Mouse (Mus musculus) right cerebral cortex, postnatal 36 days (tissue): Measurements from ENCODE around the gene Snx3.

Experiments used
- DNase-seq, 2 experiments: peaks; one replicate each; pipeline ENCODE4 v3.0.0; 2022; ENCODE audit warnings: low spot score in 2 of 2, mixed read lengths in 1 of 2

Snx3 gene

DNA sequence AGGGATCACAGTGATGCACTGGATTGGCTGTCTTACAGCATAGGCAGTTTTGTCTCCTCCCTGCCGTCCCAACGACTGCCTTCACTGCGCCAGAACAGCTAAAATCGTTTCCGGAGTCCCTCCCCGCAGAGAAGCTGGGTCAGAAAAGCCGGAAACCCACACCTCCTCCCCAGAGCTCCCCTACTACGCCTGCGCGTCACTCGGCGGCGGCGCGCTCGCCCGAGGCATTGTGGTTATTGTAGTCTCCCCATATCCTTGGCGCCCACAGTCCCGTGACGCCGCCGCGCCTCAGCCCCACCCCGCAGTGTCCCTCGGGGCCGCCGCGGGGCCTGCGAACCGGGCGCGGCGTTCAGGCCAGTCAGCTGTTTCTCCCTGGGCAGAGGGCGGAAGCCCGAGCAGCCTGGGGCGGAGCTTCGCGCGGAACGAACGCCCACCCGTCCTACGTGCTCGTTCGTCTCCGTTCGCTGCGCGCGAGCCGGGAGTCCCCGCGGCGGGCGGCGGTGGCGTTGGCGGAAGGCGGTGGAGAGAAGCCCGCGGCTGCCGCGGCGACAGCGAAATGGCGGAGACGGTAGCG is at the start of gene Snx3:
Snx3 (plus strand) TSS at position 256 of the 574 bp plus-strand sequence.
- DNase-seq: peak; percentile 96

DNA sequence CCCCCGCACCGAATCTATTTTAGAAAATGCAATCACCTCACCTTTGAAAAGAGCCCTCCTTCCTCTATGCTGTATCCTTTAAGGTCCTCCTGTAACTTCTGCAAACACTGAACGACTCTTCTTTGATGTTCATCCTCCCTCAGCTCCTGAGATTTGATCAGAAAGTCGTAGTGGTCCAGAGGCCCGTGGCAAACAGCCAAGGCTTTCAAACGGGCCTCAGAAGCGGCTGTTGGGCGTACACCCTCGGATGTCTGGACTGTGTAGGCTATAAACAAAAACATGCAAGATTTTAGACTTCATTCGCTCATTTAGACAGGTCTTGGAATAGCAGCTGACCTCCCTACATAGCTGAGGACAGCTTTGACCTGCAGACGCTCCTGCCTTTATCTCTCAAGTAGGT is 47.6 kb upstream of the Snx3 start:
- DNase-seq: no peak

DNA sequence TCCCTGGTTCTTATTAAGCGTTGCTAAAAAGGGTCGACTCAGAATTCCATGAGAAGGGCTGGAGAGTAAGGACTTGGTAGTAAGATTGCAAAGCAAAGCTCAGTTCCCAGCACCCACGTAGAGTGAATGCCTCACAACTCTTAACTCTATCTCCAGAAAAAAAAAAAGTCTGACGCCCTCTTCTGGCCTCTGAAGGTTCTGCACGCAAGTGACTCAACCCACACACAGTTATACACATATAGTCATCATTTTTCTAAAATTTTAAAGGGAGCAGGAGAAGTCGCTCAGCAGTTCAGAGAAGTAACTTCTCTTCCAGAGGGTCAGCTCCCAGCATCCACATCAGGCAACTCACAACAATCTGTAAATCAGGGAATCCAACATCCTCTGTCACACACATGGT is 47.1 kb upstream of the Snx3 start:
- DNase-seq: no peak

DNA sequence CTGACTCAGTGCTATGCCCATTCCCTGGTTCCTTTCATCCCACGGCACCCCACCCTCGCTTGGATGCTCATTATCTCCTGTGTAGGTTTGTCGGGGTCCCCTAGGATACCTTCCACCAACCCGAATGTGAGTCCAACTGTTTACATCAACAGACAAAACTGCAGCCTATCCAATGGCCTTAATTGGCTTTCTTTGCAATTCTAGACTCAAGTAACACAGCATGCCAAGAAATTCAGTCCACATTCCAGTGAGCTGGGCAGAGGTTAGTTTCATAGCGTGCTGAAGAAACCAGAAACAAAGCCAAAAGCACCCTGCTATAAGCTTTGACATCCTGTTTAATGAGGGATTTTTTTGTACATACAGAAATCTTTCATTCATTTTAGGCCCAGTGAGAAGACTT is 45.8 kb upstream of the Snx3 start:
- no peak for DNase-seq

DNA sequence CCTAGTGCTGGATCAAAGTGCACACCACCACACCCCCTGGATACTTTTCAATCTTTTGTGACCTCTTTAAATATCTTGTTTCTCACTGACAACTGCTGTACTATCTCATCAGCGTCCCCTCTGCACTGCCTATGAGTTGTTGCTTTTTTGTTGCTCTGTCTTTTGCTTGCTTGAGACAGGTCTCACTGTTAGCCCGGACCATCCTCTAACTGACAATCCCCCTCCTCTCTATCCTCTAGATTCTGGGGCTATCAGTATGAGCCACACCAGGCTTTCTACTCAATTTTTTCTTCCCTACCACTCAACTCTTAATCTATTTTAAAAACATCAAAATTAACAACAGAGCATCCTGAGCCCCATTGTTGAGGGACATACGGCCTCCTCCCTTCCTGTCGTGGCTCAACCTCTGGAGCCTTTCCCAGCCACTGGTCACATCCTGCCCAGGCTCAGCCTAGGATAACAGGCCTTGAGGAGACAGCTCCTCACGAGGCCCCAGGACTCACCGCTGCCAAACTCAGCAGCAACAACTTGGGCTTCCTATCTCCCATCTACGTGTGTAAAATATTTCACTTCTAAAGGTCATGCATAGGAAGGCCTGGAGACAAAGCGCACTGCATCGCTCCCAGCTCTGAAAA is 44.2 kb upstream of the Snx3 start:
- no peak for DNase-seq

DNA sequence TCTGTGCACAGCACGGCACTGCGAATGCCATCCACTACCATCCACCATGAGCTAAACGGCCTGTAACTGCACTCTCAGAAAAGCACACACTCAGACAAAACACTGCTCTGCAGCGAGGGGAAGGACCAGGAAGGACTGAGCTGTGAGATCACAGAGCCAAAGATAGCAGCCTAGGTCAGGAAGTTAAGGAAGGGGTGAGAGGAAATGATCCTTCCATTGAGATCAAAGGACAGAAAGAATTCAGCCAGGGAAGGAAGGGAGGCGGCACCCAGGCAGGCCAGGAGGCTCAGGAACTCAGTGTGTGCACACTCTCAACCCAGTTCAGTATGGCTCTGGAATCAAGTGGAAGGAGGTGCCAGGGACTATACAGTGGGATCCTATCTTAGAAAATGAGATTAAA is 37.6 kb upstream of the Snx3 start:
- DNase-seq: no peak

DNA sequence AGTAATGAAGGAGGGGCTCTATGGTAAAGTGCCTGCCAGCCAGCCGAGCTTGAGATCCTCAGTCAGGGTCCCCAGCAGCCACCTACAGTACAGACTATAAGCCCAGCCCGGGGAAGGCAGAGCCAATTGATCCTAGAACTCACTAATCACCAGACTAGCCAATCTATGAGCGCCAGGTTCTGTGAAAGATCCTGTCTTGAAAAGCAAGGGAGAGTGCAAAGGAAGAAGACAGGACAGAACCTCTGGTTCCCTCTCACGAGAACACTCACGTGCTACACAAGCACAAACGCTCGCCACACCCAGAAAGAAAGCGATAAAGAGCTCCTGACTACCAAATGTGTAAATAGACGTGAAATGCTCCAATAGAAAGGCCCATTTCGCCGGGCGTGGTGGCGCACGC is 37.0 kb upstream of the Snx3 start:
- no peak for DNase-seq

DNA sequence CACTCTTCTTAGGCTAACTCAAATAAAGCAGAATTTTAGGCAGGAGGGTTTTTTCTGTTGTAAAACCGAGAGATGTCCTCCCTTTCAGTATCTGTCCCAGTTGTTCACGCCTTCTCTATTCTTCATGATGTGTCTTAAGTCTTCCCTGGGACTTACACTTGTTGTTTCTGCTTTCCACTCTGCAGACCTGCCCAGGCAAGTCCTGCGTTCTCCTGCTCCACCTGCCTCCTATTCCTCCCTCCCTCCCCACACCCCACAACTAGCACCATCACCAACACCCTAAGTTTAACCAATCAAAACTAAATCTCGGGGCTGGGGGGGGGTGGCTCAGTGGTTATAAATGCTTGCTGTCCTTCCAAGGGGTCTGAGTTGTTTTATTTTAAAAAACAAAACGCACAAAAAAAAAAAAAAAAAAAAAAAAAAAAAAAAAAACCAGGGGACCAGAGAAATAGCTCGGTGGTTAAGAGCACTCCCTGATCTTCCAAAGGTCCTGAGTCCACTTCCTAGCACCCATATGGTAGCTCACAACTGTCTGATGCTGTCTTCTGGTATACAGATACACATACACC is 26.8 kb upstream of the Snx3 start:
- no peak for DNase-seq

DNA sequence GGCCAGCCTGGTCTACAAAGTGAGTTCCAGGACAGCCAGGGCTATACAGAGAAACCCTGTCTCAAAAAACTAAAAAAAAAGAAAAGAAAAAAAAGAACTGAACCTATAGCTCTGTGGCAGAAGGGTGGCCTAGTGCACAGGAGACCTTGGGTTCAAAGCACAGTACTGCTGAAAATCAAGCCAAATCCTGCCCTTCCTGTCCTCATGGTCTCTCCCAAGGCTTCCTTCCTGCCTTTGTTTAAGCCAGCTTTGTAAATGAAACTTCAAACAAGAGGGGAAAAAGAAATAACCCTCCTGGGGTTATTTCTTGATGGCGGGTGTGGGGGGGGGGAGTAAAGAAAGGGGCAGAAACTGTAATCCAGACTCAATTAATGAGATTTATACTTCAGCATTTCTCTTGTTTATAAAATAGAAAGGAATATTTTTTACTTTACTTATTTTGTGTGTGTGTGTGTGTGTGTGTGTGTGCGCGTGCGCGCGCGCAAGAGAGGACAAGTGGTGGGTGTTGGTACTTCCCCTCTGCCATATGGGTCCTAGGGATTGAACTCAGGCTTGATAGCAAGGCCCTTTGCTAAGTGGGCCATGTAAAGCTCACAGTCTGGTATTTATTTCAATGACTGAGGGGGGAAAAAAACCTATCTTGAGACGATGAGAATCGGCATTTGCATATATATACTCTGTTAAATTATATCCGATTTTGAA is 24.9 kb upstream of the Snx3 start:
- no peak for DNase-seq

DNA sequence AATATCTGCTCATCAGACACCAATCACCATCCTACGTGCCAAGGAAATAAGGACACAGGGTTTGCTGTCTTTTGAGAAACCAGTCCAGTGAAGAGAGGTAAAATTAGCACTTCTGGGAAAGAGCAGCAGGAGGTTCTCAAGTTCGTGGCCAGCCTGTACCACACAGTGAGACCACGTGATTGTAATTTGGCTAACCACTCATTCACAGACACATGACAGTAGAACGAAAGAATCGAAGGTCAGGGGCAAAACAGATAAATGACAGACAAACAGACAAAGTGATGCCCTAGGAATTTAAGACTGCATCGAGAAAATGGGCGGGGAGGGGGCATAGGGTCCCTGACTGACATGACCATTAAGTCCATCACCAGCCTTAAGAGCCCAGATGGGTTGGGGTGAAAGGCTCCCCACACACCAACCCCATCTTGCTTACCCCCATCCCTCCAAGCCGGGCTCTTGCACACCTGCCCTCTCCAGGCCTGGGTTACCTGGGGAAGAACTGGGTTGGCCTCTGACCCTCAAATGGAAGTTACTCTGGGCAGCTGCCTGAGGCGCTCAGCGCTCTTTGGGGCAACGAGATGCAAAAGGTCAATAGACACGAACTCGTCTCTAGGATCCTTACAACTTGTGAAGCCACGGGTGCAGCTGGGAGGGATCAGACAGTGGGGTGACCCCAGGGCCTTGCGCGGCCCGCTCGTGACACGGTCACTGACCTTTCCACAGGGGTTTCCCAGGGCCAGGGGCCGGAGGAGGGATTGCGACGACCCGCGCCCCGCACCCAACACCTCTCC is 24.1 kb upstream of the Snx3 start:
- DNase-seq: no peak

DNA sequence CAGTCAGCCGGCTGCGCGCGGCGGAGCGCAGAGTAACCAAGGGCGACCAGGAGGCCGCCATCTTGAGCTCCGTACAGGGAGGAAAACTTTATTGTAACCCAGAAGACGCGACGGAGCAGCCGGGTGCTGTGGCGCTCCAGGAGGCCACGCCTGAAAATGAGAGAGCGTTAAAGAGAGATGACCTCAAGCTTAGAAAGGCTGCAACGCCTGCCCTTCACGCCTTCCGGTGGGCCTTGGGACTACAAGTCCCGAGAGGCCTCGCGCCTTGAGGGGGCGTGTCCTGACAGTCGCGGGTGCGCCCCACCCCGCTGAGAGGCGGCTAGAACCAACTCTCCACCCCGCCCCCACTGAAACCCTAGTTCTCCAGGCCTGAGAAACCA is 23.5 kb upstream of the Snx3 start, which contains the start of gene Afg1l:
Afg1l (minus strand) TSS at position 225 of the 380 bp plus-strand sequence.
- peak; percentile 93 for DNase-seq

DNA sequence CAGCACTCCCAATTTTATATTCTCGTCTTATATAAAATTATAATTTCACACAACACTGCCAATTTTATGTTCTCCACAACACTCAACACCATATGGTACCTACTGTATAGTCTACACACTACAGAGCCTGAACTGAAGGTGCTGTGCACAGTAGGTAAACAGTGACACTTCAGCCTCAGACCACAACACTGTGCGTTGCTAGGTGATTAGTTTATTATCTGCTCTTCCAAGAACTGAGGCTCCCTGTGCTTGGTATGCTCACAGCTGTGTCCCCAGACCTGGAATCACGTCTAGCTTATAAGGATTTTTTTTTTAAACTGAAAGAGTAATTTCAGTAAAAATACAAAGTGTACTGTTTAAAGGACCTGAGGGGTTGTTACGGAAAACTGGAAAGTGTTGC is 21.1 kb upstream of the Snx3 start:
- DNase-seq: no peak

DNA sequence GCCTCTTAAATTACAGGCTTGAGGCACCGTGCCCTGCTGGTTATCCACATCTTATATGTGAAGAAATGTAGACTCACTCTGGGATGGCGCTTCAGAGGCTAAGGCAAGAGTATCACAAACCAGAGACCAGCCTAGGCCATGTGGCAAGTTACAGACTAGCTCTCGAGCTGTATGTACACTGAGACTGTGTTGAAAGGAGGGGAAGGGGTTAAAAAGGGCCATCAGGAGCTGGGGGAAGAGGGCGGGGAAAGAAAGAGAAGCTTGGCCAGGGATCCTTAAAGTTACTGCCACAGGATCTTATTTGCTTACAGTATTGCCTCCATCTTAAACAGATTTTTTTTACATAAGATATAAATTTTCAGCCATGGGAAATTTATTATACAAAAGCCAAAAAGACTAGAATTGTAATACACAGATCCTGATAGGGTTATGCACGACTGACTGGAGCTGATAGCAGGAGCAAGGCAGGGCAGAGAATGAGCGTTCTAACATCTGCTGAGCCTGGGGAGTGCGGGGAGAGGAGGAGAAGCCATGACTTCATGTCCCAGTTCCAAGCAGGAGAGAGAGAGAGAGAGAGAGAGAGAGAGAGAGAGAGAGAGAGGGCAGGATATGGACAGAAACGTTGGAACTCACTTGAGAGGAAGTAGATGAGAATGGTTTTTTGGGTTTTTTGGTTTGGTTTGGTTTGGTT is 13.1 kb upstream of the Snx3 start:
- DNase-seq: no peak

DNA sequence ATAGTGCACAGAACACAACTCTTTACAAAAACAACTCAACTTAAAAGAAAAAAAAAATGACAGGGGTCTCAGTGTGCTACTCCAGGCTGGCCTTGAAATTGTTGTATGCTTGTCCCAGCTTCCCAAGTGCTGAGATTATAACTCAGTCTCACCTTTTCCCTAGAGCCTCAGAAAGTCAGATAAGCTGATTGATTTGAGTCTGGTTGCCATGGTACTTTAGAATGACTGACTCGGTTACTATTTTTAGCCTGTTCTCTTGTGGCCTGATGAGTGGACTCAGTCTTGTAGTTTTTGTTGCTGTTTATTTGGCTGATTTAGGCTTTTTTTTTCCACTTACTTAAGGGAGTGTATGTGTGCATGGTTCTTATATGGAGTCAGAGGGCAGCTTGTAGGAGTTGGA is 10.7 kb upstream of the Snx3 start:
- DNase-seq: no peak

DNA sequence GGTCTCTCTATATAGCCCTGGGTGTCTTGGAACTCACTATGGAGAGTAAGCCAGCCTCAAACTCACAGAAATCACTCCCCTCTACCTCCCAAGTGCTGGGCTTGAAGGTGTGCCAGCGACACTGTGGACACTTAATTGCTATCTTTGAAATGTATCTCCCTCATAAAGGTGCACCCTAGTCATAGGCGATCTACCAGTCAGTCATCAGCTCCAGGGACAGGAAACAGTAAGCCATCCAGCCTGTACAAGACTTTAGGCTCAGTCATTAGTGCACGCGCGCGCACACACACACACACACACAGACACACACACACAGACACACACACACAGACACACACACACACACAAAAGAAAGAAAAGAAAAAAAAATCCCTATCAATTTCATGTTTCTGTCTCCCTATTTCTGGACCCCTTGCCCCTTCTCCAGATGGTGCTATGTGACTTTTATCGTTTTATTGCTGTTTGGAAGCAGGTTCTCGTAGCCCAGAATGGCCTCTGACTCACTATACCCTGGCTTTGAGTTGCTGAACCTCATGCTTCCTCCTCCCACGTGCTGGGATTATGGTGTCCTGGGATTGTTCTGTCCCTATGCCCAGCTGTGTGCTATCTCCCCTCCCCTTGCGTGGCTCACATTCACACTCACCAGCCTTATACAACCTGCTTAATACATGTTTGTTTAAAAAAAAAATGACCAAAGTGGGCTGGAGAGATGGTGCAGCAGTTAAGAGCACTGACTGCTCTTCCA is 9.6 kb upstream of the Snx3 start:
- DNase-seq: no peak

DNA sequence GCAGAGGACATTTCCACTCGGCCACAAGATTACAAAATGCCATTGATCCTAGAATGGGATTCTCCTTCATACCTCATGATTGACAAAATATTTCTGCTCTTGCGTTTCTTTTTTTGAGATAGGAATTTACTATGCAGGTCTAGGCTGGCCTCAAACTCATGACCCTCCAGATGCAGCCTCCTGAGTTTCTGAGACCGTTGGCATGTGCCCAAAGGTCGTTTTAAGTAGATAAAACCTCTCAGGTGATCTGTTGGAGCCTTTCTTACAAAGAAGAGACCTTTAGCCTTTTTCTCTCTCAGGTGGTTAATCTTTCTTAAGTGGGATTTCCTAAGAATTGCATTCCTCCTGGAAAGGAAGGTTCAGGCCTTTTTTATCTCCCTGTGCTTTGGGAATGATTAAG is 8.8 kb upstream of the Snx3 start:
- no peak for DNase-seq

DNA sequence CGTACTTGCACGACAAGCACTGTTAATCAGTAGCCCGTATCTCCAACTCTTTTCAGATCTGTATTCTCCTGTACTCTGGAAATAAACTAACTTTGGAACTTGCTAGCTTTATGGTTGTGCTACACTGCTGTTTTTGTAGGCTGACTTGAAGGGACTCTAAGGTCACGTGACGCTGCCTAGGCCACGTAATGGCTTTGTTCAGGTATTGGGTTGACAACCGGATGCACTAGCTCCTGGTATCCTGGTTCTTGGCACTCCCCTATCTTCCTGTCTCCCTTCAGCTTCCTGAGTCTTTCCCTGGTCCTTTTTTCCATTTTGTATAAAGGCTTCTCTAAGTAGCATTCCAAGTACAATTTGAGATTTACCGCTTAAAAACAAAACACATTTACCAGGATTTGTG is 1.2 kb upstream of the Snx3 start:
- DNase-seq: no peak

DNA sequence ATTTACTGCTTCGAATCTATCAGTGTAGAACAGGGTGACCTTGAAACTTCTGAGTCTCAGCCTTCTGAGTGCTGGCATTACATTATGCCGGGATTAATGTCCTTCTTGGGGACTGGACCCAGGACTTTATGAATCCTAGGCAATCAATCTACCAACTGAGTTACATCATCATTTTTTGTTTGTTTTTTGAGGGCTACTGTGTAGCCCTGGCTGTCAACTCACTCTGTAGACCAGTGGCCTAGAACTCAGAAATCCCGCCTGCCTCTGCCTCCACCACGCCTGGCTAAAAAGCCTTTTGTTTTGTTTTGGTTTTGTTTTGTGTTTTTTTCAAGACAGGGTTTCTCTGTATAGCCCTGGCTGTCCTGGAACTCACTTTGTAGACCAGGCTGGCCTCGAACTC is 669 bp upstream of the Snx3 start:
- no peak for DNase-seq

DNA sequence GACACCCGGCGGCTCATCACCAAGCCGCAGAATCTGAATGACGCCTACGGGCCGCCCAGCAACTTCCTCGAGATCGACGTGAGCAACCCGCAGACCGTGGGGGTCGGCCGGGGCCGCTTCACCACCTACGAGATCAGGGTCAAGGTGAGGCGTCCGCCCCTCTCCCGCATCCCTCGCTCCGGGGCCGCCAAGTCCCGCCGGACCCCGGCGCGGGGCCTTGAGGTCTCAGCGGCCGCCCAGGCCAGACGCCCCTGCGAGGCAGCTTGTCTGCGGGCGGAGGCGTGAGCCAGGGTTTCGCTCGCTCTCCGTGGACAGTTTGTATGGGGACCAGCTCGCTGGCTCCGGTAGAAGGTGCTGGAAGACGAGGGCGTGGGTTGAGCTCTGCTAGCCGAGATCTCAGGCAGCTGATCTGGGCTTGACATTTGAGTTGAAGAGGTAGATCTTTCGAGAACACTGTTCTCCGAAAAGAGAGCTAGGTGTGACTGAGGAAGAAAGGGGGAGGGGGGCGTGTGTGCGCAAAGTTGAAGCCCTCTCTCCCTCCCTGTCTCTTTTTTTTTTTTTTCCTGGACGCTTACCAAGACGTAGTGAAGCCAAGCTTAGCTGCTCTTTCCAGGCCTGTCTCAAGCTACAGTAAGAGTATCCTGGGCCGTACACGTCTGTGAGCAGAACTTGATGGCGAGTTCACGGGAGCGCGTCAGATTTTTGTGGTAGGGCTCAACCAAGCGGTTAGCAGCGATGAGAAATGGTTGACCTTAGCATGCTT is 700 bp downstream of the Snx3 start:
- peak; percentile 58 to 67 for DNase-seq

DNA sequence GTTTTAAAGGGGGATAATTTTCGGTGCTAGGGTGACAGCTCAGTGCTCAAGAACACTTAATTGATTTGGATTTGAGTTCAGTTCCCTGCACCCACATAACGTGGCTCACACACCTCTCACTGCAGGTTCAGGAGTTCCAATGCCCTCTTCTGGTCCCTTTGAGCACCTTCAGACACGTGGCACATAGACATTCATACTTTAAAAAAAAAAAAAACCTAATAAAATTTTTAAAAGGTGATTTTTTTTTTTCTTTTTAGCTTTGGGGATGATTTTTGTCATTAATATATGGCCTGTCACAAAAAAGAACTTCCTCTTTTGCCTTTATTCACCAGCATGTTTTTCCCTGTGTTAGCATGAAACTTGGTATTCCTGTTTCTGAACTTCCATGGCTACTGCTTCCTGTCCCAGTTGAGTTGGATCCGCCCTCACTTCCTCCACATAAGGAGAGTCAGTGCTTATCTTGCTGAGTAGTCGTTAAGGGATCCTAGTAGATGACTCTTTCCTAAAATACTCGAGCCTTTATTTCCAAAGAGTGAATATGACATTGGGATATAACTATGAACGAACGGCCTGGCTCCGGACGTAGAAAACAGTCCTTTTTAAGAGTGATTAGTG is 2.4 kb downstream of the Snx3 start:
- DNase-seq: no peak
